8 mouse cellular contexts compared by ENCODE assay signal in genomic region chr16:22844834-22845233, GRCm38 (mm10). TPM values are rescaled to one million over a fixed set of nuclear protein-coding genes. Genes with fewer than 3 reads are reported as not detected.
A peak's percentile ranks its signal among the peaks of the same experiment; 100 is the strongest.
DNase-seq lines count a peak whose midpoint lies in the region; ATAC-seq and TF ChIP-seq lines count a peak whose summit lies in the region.

No protein-coding gene starts in this region.

- no peak for DNase-seq in left cerebral cortex, adult 2 months (ENCODE audit: extremely low spot score in 1 of 2, low spot score in 2 of 2)
- no peak for DNase-seq in left cerebral cortex, postnatal 14 days (ENCODE audit: low spot score in 2 of 2)
- no peak for DNase-seq in forebrain, embryonic 11.5 days (ENCODE audit: low spot score)
- DNase-seq in limb, embryonic 10.5 days (ENCODE audit: low spot score) = no peak
- no peak for DNase-seq in Muller cell, postnatal 12 days (ENCODE audit: inconsistent ontology term)

- peak overlapping the region; percentile 79; the same call in 1 of the 2 replicates for H3K4me2 ChIP-seq in forebrain, embryonic 11.5 days (ENCODE audit: low read depth, low read length, severe bottlenecking)
- peak overlapping the region; percentile 81 for H3K4me2 ChIP-seq in neural tube, embryonic 14.5 days (ENCODE audit: low read depth, low read length)

- 78% methylated on average over 5 of the region's 5 CpGs for WGBS in forebrain, embryonic 11.5 days
- 57% methylated on average over 5 of the region's 5 CpGs for WGBS in limb, embryonic 10.5 days
- 31% methylated on average over 5 of the region's 5 CpGs for WGBS in neural tube, embryonic 14.5 days

- no peak for ATAC-seq in forebrain, embryonic 11.5 days (replicated peaks; ENCODE audit: low FRiP score)
- 0 out of 2 replicates have a peak, but pooled peaks have one; percentile 7 for ATAC-seq in neural tube, embryonic 14.5 days (ENCODE audit: low read depth)
- no peak for ATAC-seq in frontal cortex, adult (ENCODE audit: low TSS enrichment)
- ATAC-seq in activated CD4-positive, CD25-positive, alpha-beta regulatory T cell, adult 4 months = no peak

- no peak for TF ChIP-seq CTCF in left cerebral cortex, adult 2 months (IDR thresholded peaks at IDR 0.05)

- peak overlapping the region; percentile 68 for H3K27ac ChIP-seq in left cerebral cortex, adult 2 months
- H3K27ac ChIP-seq in forebrain, embryonic 11.5 days (ENCODE audit: low read depth, low read length) = no peak overlapping the region
- peak overlapping the region; percentile 80 for H3K27ac ChIP-seq in limb, embryonic 10.5 days
- H3K27ac ChIP-seq in neural tube, embryonic 14.5 days (ENCODE audit: low read depth, low read length) = 0 out of 2 replicates have a peak overlapping the region, but pooled peaks have one; percentile 8

- H3K9ac ChIP-seq in forebrain, embryonic 11.5 days (ENCODE audit: low read length) = peak overlapping the region; percentile 70; the same call in 1 of the 2 replicates
- H3K9ac ChIP-seq in neural tube, embryonic 14.5 days (replicated peaks; ENCODE audit: low read depth, low read length) = 0 out of 2 replicates have a peak overlapping the region, but pooled peaks have one; percentile 69

- H3K4me1 ChIP-seq in forebrain, embryonic 11.5 days (replicated peaks; ENCODE audit: control insufficient read depth, insufficient read depth, low read length) = 0 out of 2 replicates have a peak, but pooled peaks cover 2% of the 10 kb centered on the region
- H3K4me1 ChIP-seq in limb, embryonic 10.5 days = peaks cover 14% of the 10 kb centered on the region
- no peaks in the 10 kb centered on the region for H3K4me1 ChIP-seq in neural tube, embryonic 14.5 days (ENCODE audit: control insufficient read depth, insufficient read depth, low read length)

- intact Hi-C loops in left cerebral cortex, adult 2 months (cut with DNase I) = no loop called here
- intact Hi-C loops in left cerebral cortex, postnatal 14 days (cut with DNase I) = no loop called here

- no peaks in the 10 kb centered on the region for H3K36me3 ChIP-seq in forebrain, embryonic 11.5 days (ENCODE audit: control insufficient read depth, insufficient read depth, low read length)
- peaks cover 20% of the 10 kb centered on the region for H3K36me3 ChIP-seq in limb, embryonic 10.5 days
- 0 out of 2 replicates have a peak, but pooled peaks cover 3% of the 10 kb centered on the region for H3K36me3 ChIP-seq in neural tube, embryonic 14.5 days (ENCODE audit: control insufficient read depth, insufficient read depth, low read length)

- H3K4me3 ChIP-seq in left cerebral cortex, adult 2 months = peak overlapping the region; percentile 83
- peak overlapping the region; percentile 43; the same call in 1 of the 2 replicates for H3K4me3 ChIP-seq in forebrain, embryonic 11.5 days (ENCODE audit: low read depth, low read length)
- H3K4me3 ChIP-seq in limb, embryonic 10.5 days = peak overlapping the region; percentile 62
- peak overlapping the region; percentile 48 for H3K4me3 ChIP-seq in neural tube, embryonic 14.5 days (ENCODE audit: low read depth, low read length)

- no peaks in the 10 kb centered on the region for H3K27me3 ChIP-seq in forebrain, embryonic 11.5 days (ENCODE audit: control insufficient read depth, insufficient read depth, low read length)
- H3K27me3 ChIP-seq in limb, embryonic 10.5 days (ENCODE audit: low read depth, poor library complexity, severe bottlenecking) = no peaks in the 10 kb centered on the region
- no peaks in the 10 kb centered on the region for H3K27me3 ChIP-seq in neural tube, embryonic 14.5 days (ENCODE audit: control insufficient read depth, insufficient read depth, low read length)

- H3K9me3 ChIP-seq in forebrain, embryonic 11.5 days (ENCODE audit: control insufficient read depth, low read length) = no peaks in the 10 kb centered on the region
- no peaks in the 10 kb centered on the region for H3K9me3 ChIP-seq in limb, embryonic 10.5 days (replicated peaks)
- H3K9me3 ChIP-seq in neural tube, embryonic 14.5 days (ENCODE audit: control insufficient read depth, low read length) = no peaks in the 10 kb centered on the region

RNA-seq across cellular contexts. Expression of gene Tbccd1, which starts 12.6 kb away (rescaled TPM):
- 10 to 100 TPM; 11.9 to 14.6 TPM for total RNA-seq in left cerebral cortex, adult 2 months (2021)
- 10 to 100 TPM; 12.1 to 15.4 TPM for total RNA-seq in left cerebral cortex, postnatal 14 days (2021)
- polyA plus RNA-seq in forebrain, embryonic 11.5 days (2014; fragmentation: Nextera tagmentation; extraction: Ambion mirVana) = 35.0 and 37.0 TPM in 2 replicates
- 36.2 and 37.1 TPM in 2 replicates for polyA plus RNA-seq in limb, embryonic 10.5 days (2016; fragmentation: Nextera tagmentation; extraction: Ambion mirVana)
- polyA plus RNA-seq in neural tube, embryonic 14.5 days (2014; fragmentation: Nextera tagmentation; extraction: Ambion mirVana) = 20.7 and 25.7 TPM in 2 replicates
- polyA plus RNA-seq in activated CD4-positive, CD25-positive, alpha-beta regulatory T cell, adult 4 months (2017; shearing (Covaris generic)) = 10 to 100 TPM; 16.5 to 18.6 TPM

RNA-seq across cellular contexts. Expression of gene Dnajb11, which starts 12.8 kb away (rescaled TPM):
- 10 to 100 TPM; 61.2 to 67.2 TPM for total RNA-seq in left cerebral cortex, adult 2 months (2021)
- total RNA-seq in left cerebral cortex, postnatal 14 days (2021) = 10 to 100 TPM; 69.0 to 70.0 TPM
- 95.6 and 97.3 TPM in 2 replicates for polyA plus RNA-seq in forebrain, embryonic 11.5 days (2014; fragmentation: Nextera tagmentation; extraction: Ambion mirVana)
- 98.1 and 106 TPM in 2 replicates for polyA plus RNA-seq in limb, embryonic 10.5 days (2016; fragmentation: Nextera tagmentation; extraction: Ambion mirVana)
- polyA plus RNA-seq in neural tube, embryonic 14.5 days (2014; fragmentation: Nextera tagmentation; extraction: Ambion mirVana) = 90.2 and 103 TPM in 2 replicates
- polyA plus RNA-seq in activated CD4-positive, CD25-positive, alpha-beta regulatory T cell, adult 4 months (2017; shearing (Covaris generic)) = 10 to 100 TPM; 52.9 to 66.2 TPM

RNA-seq across cellular contexts. Expression of gene Crygs, which starts 33.5 kb away (rescaled TPM):
- not detected for total RNA-seq in left cerebral cortex, adult 2 months (2021)
- not detected for total RNA-seq in left cerebral cortex, postnatal 14 days (2021)
- not detected in 2 replicates for polyA plus RNA-seq in forebrain, embryonic 11.5 days (2014; fragmentation: Nextera tagmentation; extraction: Ambion mirVana)
- not detected in 2 replicates for polyA plus RNA-seq in limb, embryonic 10.5 days (2016; fragmentation: Nextera tagmentation; extraction: Ambion mirVana)
- polyA plus RNA-seq in neural tube, embryonic 14.5 days (2014; fragmentation: Nextera tagmentation; extraction: Ambion mirVana) = not detected in 2 replicates
- not detected for polyA plus RNA-seq in activated CD4-positive, CD25-positive, alpha-beta regulatory T cell, adult 4 months (2017; shearing (Covaris generic))

RNA-seq across cellular contexts. Expression of gene Ahsg, which starts 46.2 kb away (rescaled TPM):
- not detected for total RNA-seq in left cerebral cortex, adult 2 months (2021)
- total RNA-seq in left cerebral cortex, postnatal 14 days (2021) = not detected
- polyA plus RNA-seq in forebrain, embryonic 11.5 days (2014; fragmentation: Nextera tagmentation; extraction: Ambion mirVana) = not detected in 2 replicates
- polyA plus RNA-seq in limb, embryonic 10.5 days (2016; fragmentation: Nextera tagmentation; extraction: Ambion mirVana) = not detected in 2 replicates
- 0.94 and 1.4 TPM in 2 replicates for polyA plus RNA-seq in neural tube, embryonic 14.5 days (2014; fragmentation: Nextera tagmentation; extraction: Ambion mirVana)
- polyA plus RNA-seq in activated CD4-positive, CD25-positive, alpha-beta regulatory T cell, adult 4 months (2017; shearing (Covaris generic)) = not detected
